Mouse (Mus musculus) cortical plate, adult 2 months (tissue): ENCODE measurements around the gene Nphp3.

Source experiments
- CTCF ChIP-seq: fragments of 200-500 bp; IDR thresholded peaks from 2 replicates; pipeline ENCODE4 v1.5.1; 2011; ENCODE audit warnings: mild to moderate bottlenecking, control low read depth, low read length; ENCODE audit not compliant: insufficient read depth; ENCODE audit errors: extremely low read depth
- POLR2A ChIP-seq: fragments of 200-500 bp; IDR thresholded peaks from 2 replicates; pipeline ENCODE4 v1.6.1; 2011; ENCODE audit warnings: mild to moderate bottlenecking, low read length, control low read depth; ENCODE audit not compliant: insufficient read depth; ENCODE audit errors: extremely low read depth

DNA sequence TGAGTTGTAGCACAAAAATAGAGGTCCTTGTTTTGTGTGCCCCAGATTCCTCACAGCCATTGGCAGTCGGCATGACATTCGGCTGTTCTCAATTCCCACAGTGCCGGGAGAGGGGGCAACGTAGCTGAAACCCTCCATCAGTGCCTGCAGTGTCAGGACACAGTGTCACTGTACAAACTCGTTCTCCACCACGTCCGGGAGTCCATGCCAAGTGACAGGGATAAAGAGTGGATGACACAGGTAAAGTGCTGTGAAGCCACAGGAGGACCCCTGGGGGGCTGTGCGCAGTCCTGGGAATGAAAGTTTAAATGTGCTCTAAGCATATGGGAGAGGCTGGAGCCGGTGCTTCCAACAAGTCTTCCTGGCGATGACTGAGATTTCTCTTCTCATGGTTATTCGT, 27.5 kb downstream of the Nphp3 start:
- TF ChIP-seq POLR2A (no peak), CTCF (no peak)
